Mouse (Mus musculus) CH12.LX (cell line): ENCODE data around the gene Iah1.

Source experiments
- CHD1 ChIP-seq: IDR thresholded peaks from 2 replicates; pipeline ENCODE4 v1.6.1; 2012; ENCODE audit warnings: low read depth, low read length, improper control_type of control experiment, inconsistent platforms
- CHD2 ChIP-seq: IDR thresholded peaks from 2 replicates; pipeline ENCODE4 v1.6.1; 2011; ENCODE audit warnings: low read length, improper control_type of control experiment
- CTCF ChIP-seq, 2 experiments: IDR thresholded peaks in 1 of 2; conservative IDR thresholded peaks in 1 of 2; 2 replicates each; pipeline ENCODE4 v1.5.1; 2011 to 2012; ENCODE audit warnings: low read depth in 2 of 2, low read length in 2 of 2, improper control_type of control experiment in 1 of 2, inconsistent platforms in 1 of 2, mild to moderate bottlenecking in 1 of 2, moderate library complexity in 1 of 2
- EP300 ChIP-seq: IDR thresholded peaks from 2 replicates; pipeline ENCODE4 v1.6.1; 2011; ENCODE audit warnings: low read length, improper control_type of control experiment
- GABPA ChIP-seq: IDR thresholded peaks from 2 replicates; pipeline ENCODE4 v1.6.1; 2012; ENCODE audit warnings: low read depth, low read length, improper control_type of control experiment, inconsistent platforms; ENCODE audit not compliant: insufficient replicate concordance
- IRF4 ChIP-seq: IDR thresholded peaks from 2 replicates; pipeline ENCODE4 v1.6.1; 2014; ENCODE audit warnings: low read depth, mild to moderate bottlenecking, inconsistent platforms, low read length, improper control_type of control experiment
- MEF2A ChIP-seq: IDR thresholded peaks from 2 replicates; pipeline ENCODE4 v1.6.1; 2014; ENCODE audit warnings: low read depth, mild to moderate bottlenecking, inconsistent platforms, low read length, improper control_type of control experiment, borderline replicate concordance
- POLR2A ChIP-seq: IDR thresholded peaks from 2 replicates; pipeline ENCODE4 v1.6.1; 2011; ENCODE audit warnings: low read depth, mild to moderate bottlenecking, improper control_type of control experiment, low read length
- POLR2AphosphoS2 ChIP-seq: IDR thresholded peaks from 2 replicates; pipeline ENCODE4 v1.6.1; 2011; ENCODE audit warnings: low read depth, low read length, improper control_type of control experiment
- RAD21 ChIP-seq: IDR thresholded peaks from 2 replicates; pipeline ENCODE4 v1.6.1; 2011; ENCODE audit warnings: low read depth, mild to moderate bottlenecking, low read length, improper control_type of control experiment, moderate library complexity
- SIN3A ChIP-seq: IDR thresholded peaks from 2 replicates; pipeline ENCODE4 v1.6.1; 2012; ENCODE audit warnings: low read length, improper control_type of control experiment, inconsistent platforms
- USF1 ChIP-seq: IDR thresholded peaks from 2 replicates; pipeline ENCODE4 v1.6.1; 2014; ENCODE audit warnings: low read depth, mild to moderate bottlenecking, inconsistent platforms, low read length, improper control_type of control experiment
- USF2 ChIP-seq: conservative IDR thresholded peaks from 2 replicates; pipeline ENCODE4 v1.6.1; 2011; ENCODE audit warnings: low read depth, low read length, improper control_type of control experiment

DNA sequence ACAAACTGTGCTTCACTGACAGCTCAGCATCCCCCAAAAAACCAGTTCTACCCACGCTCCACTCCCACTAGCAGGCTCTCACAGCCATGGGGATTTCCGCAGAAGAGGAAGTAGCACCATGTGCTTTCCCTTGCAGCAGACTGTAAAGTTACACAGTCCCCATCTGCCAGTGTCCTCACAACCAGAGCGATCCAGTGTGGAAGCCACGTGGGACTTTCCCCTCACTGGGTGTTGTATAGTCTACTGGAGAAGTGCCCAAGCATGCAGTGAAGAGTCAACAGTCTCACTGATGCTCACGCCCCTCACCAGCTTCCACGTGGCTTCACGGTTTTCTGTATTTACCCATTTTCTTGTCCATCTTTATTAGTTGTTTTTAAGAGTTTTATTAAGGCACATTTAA is 19.7 kb downstream of the Iah1 start:
- TF ChIP-seq POLR2A (no peak; the same call in 1 of the 2 replicates), RAD21 (no peak; the same call in none of the 2 replicates), CTCF (conservative IDR thresholded peaks at IDR 0.05 in 1 of 2, IDR thresholded peaks at IDR 0.05 in 1 of 2; ENCODE audit: low read depth in 2 of 2, low read length in 2 of 2) (no peak), IRF4 (peak; percentile 91), EP300 (peak; percentile 98), USF1 (peak; percentile 55), GABPA (no peak), MEF2A (peak; percentile 85), CHD1 (peak; percentile 74; the same call in 1 of the 2 replicates), USF2 (peak; percentile 53), CHD2 (peak; percentile 59; the same call in 1 of the 2 replicates), POLR2AphosphoS2 (peak; percentile 66; the same call in 1 of the 2 replicates), SIN3A (peak; percentile 99)
